Mouse (Mus musculus): ENCODE results near the gene Trpm3. TPM values are rescaled to one million over a fixed set of nuclear protein-coding genes. Genes with fewer than 3 reads are reported as not detected.

Trpm3 gene
- total RNA-seq, 2 experiments from 2014 or later = 0.07 TPM; not detected in 1

- no peak; the same call in 1 of the 2 replicates for ATAC-seq (replicated peaks; ENCODE audit: poor library complexity)
Measured at GRCm38 (mm10) chr19:22631316-22631715, 492.5 kb downstream of the Trpm3 start.

- ATAC-seq (replicated peaks; ENCODE audit: poor library complexity) = no peak
Measured at GRCm38 (mm10) chr19:22635635-22636034, 496.8 kb downstream of the Trpm3 start.

GRCm38 (mm10) chr19:22637786-22638185 is 498.9 kb downstream of the Trpm3 start:
- no peak for ATAC-seq (replicated peaks; ENCODE audit: poor library complexity)

- ATAC-seq (replicated peaks; ENCODE audit: poor library complexity) = no peak
Measured at GRCm38 (mm10) chr19:22638394-22638954, 499.6 kb downstream of the Trpm3 start.

- no peak for ATAC-seq (replicated peaks; ENCODE audit: poor library complexity)
Measured at GRCm38 (mm10) chr19:22642124-22642523, 503.3 kb downstream of the Trpm3 start.

GRCm38 (mm10) chr19:22656466-22657215 is 517.8 kb downstream of the Trpm3 start:
- no peak for ATAC-seq (replicated peaks; ENCODE audit: poor library complexity)

- no peak for ATAC-seq (replicated peaks; ENCODE audit: poor library complexity)
Measured at GRCm38 (mm10) chr19:22657251-22657650, 518.4 kb downstream of the Trpm3 start.

GRCm38 (mm10) chr19:22665401-22665800 is 526.6 kb downstream of the Trpm3 start:
- ATAC-seq (replicated peaks; ENCODE audit: poor library complexity) = no peak

GRCm38 (mm10) chr19:22670222-22670621 is 531.4 kb downstream of the Trpm3 start:
- ATAC-seq (replicated peaks; ENCODE audit: poor library complexity) = no peak

- ATAC-seq (replicated peaks; ENCODE audit: poor library complexity) = no peak
Measured at GRCm38 (mm10) chr19:22672892-22673291, 534.0 kb downstream of the Trpm3 start.

- no peak for ATAC-seq (replicated peaks; ENCODE audit: poor library complexity)
Measured at GRCm38 (mm10) chr19:22676206-22676605, 537.4 kb downstream of the Trpm3 start.

GRCm38 (mm10) chr19:22682238-22682637 is 543.4 kb downstream of the Trpm3 start:
- ATAC-seq (replicated peaks; ENCODE audit: poor library complexity) = no peak

GRCm38 (mm10) chr19:22691995-22692394 is 553.1 kb downstream of the Trpm3 start:
- ATAC-seq (replicated peaks; ENCODE audit: poor library complexity) = no peak

GRCm38 (mm10) chr19:22692553-22692952 is 553.7 kb downstream of the Trpm3 start:
- no peak for ATAC-seq (replicated peaks; ENCODE audit: poor library complexity)

- ATAC-seq (replicated peaks; ENCODE audit: poor library complexity) = no peak
Measured at GRCm38 (mm10) chr19:22692956-22693355, 554.1 kb downstream of the Trpm3 start.

- ATAC-seq (replicated peaks; ENCODE audit: poor library complexity) = no peak
Measured at GRCm38 (mm10) chr19:22695423-22695822, 556.6 kb downstream of the Trpm3 start.

- no peak for ATAC-seq (replicated peaks; ENCODE audit: poor library complexity)
Measured at GRCm38 (mm10) chr19:22698737-22699136, 559.9 kb downstream of the Trpm3 start.

GRCm38 (mm10) chr19:22700871-22701651 is 562.2 kb downstream of the Trpm3 start:
- ATAC-seq (replicated peaks; ENCODE audit: poor library complexity) = no peak

- no peak for ATAC-seq (replicated peaks; ENCODE audit: poor library complexity)
Measured at GRCm38 (mm10) chr19:22703876-22704275, 565.0 kb downstream of the Trpm3 start.

- ATAC-seq (replicated peaks; ENCODE audit: poor library complexity) = no peak
Measured at GRCm38 (mm10) chr19:22705414-22705813, 566.6 kb downstream of the Trpm3 start.

- ATAC-seq (replicated peaks; ENCODE audit: poor library complexity) = no peak
Measured at GRCm38 (mm10) chr19:22719027-22719426, 580.2 kb downstream of the Trpm3 start.

- ATAC-seq (replicated peaks; ENCODE audit: poor library complexity) = no peak
Measured at GRCm38 (mm10) chr19:22729846-22730245, 591.0 kb downstream of the Trpm3 start.
